Mouse (Mus musculus): ENCODE results near the gene Pck1. TPM values are rescaled to one million over a fixed set of nuclear protein-coding genes. Genes with fewer than 3 reads are reported as not detected.
A peak's percentile ranks its signal among the peaks of the same experiment; 100 is the strongest.

Pck1 gene
- polyA plus RNA-seq, 1 experiment: 871 TPM

DNA sequence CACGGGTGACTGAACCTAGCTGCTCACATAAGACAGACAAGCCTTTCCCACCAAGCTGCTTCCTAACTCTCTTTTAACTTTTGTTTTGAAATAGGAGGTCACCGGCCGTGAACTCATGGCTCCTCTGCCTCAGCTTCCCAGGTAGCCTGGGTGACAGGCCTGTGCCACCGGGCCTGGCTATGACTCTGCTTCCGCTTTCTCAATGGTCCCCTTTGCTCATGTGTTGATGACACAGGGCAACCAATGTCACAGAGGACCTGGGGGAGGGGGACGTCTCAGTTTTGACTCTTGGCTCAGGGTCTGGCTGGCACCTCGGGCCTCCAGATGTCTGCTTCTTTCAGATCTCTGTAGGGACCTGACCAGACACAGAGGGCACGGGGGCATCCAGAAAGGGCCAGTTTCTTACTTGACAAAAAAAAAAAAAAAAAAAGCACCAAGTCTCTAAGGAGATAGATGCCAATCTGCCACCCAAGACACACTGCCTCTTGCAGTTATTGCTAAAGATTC lies 20.0 kb upstream of the Pck1 start:
- Histone ChIP-seq H3K27me3 (replicated peaks; ENCODE audit: control insufficient read depth, insufficient read depth, low read length) (no peaks in the 10 kb centered on the region), H3K36me3 (ENCODE audit: control insufficient read depth, insufficient read depth, low read length) (no peaks in the 10 kb centered on the region), H3K27ac (ENCODE audit: insufficient read depth, low read depth, low read length) (no peak overlapping the region), H3K4me1 (ENCODE audit: control insufficient read depth, insufficient read depth, low read length) (peaks cover 18% of the 10 kb centered on the region), H3K4me3 (ENCODE audit: insufficient read depth, low read depth, low read length) (no peak overlapping the region)
- DNase-seq: no peak
- TF ChIP-seq CTCF (conservative IDR thresholded peaks at IDR 0.05; ENCODE audit: insufficient read depth, insufficient read length, low read depth, low read length) (no peak), POLR2A (IDR thresholded peaks at IDR 0.05; ENCODE audit: low read depth, low read length) (no peak)
- 55% methylated on average over 8 of the region's 8 CpGs for WGBS

DNA sequence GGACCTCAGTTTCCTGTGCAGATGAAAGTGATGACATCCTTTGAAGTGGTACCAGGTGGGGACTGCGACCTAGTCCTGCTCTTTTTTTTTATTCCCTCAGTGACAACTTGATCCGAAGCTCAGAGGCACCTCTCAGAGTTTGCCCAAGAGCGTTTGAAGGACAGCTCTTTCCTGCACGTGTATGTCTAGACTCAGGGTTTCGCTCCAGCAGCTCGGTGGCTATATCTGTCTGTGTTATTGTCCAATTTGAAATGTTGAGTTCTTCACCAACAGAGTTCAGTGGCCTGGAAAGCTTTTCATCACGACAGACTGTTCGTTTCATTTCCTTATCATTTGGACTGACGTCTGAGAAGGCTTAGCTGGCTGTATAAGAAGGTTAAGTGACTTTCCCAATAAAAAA lies 18.2 kb upstream of the Pck1 start:
- 35% methylated on average over 9 of the region's 9 CpGs for WGBS
- DNase-seq: no peak
- peaks cover 13% of the 10 kb centered on the region; the same call in 1 of the 2 replicates for H3K4me1 ChIP-seq (ENCODE audit: control insufficient read depth, insufficient read depth, low read length)
- no peaks in the 10 kb centered on the region for H3K36me3 ChIP-seq (ENCODE audit: control insufficient read depth, insufficient read depth, low read length)
- no peak for TF ChIP-seq POLR2A (IDR thresholded peaks at IDR 0.05; ENCODE audit: low read depth, low read length)
- no peak for TF ChIP-seq CTCF (conservative IDR thresholded peaks at IDR 0.05; ENCODE audit: insufficient read depth, insufficient read length, low read depth, low read length)
- H3K27ac ChIP-seq (ENCODE audit: insufficient read depth, low read depth, low read length): no peak overlapping the region
- H3K27me3 ChIP-seq (replicated peaks; ENCODE audit: control insufficient read depth, insufficient read depth, low read length): no peaks in the 10 kb centered on the region
- no peak overlapping the region for H3K4me3 ChIP-seq (ENCODE audit: insufficient read depth, low read depth, low read length)

DNA sequence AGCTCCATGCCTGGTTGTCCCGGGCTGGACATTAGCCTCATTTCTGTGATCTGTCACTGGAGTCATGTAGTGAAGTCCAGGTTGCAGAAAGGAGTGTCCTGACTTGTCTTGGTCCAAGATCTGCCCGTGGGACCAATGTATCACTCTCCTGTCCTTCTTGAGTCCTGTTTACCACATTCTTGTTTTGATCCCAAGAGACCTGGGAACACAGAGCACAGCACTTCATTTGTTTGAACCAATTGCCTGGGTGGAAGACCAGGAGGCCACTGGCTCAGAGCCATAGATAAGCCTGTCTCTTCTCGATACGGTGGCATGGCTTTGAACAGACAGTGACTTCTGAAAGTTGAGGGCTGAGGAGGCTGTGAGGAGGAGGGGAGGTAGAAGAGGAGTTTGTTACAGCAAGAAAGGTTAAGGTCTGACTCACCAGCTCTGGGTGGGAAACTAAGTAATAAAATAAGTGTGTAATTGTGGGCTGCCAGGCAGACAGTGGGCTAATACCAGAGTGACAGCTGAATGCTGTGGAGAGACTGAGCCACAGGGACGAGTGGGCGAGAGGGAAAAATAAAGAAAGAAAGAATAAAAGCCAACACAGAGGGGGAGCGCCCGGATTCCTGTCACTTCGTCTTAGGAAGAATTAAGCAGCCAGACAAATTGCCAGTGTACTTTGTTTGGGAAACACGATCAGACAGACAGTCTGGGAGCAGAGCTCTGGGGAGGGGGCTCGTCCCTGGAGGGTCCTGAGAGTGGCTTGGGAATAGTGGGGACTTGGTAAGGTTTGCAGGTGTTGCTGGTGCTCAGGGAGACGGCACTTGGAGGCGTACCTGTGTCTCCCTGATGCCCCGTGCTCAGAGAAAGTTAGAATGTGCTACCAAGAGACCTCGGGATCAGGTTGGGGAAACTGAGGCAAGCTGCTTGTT lies 14.3 kb upstream of the Pck1 start:
- H3K4me3 ChIP-seq (ENCODE audit: insufficient read depth, low read depth, low read length): no peak overlapping the region
- H3K27ac ChIP-seq (ENCODE audit: insufficient read depth, low read depth, low read length): peak overlapping the region; percentile 12; the same call in 1 of the 2 replicates
- peaks cover 9% of the 10 kb centered on the region; the same call in 1 of the 2 replicates for H3K4me1 ChIP-seq (ENCODE audit: control insufficient read depth, insufficient read depth, low read length)
- H3K27me3 ChIP-seq (replicated peaks; ENCODE audit: control insufficient read depth, insufficient read depth, low read length): no peaks in the 10 kb centered on the region
- TF ChIP-seq POLR2A (IDR thresholded peaks at IDR 0.05; ENCODE audit: low read depth, low read length) (no peak), CTCF (conservative IDR thresholded peaks at IDR 0.05; ENCODE audit: insufficient read depth, insufficient read length, low read depth, low read length) (no peak)
- no peaks in the 10 kb centered on the region for H3K36me3 ChIP-seq (ENCODE audit: control insufficient read depth, insufficient read depth, low read length)
- 60% methylated on average over 15 of the region's 15 CpGs for WGBS
- DNase-seq: peak; percentile 62

DNA sequence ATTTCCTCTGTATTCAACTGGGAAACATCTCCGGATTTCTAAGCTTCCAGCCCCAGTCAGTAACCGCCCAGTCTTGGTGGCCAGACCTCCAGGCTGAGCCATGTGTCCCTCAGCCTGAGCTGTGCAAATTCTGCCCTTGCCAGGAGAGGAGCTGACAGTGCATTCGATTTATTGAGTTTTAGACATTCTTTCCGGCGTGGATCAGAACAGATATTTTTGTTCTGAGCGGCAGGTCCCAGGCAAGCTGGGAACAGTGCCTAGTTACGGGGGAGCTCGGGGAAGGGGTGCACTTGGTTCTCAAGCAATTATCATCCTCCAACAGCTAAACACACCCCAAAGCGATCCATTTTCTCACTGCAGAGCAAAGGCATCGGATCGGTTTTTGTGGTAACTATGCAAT lies 9.2 kb upstream of the Pck1 start:
- TF ChIP-seq CTCF (conservative IDR thresholded peaks at IDR 0.05; ENCODE audit: insufficient read depth, insufficient read length, low read depth, low read length) (no peak), POLR2A (IDR thresholded peaks at IDR 0.05; ENCODE audit: low read depth, low read length) (no peak)
- DNase-seq: no peak
- H3K27me3 ChIP-seq (replicated peaks; ENCODE audit: control insufficient read depth, insufficient read depth, low read length): no peaks in the 10 kb centered on the region
- no peaks in the 10 kb centered on the region for H3K4me1 ChIP-seq (ENCODE audit: control insufficient read depth, insufficient read depth, low read length)
- no peak overlapping the region for H3K27ac ChIP-seq (ENCODE audit: insufficient read depth, low read depth, low read length)
- 61% methylated on average over 11 of the region's 11 CpGs for WGBS
- no peaks in the 10 kb centered on the region for H3K36me3 ChIP-seq (ENCODE audit: control insufficient read depth, insufficient read depth, low read length)
- no peak overlapping the region for H3K4me3 ChIP-seq (ENCODE audit: insufficient read depth, low read depth, low read length)

DNA sequence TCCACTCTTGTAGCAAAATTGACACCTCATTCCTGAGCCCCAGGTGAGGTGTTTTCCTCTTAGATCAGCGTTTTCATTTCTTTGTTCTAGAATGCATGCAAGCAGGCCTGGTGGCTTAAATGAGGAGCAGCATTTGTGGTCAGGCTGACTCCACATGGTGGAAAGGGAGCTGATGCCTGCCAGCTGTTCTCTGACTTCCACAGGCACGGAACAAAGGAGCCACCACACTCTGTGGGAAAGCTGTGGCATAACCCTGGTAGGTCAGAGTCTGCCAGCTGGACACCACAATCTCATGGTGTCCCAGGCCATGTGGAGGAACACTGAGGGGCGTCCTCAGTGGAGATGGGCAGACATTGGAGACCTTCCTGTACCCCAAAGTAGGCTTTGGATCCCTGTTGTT lies 7.0 kb upstream of the Pck1 start:
- H3K36me3 ChIP-seq (ENCODE audit: control insufficient read depth, insufficient read depth, low read length): no peaks in the 10 kb centered on the region
- H3K27ac ChIP-seq (ENCODE audit: insufficient read depth, low read depth, low read length): no peak overlapping the region
- no peak overlapping the region for H3K4me3 ChIP-seq (ENCODE audit: insufficient read depth, low read depth, low read length)
- H3K27me3 ChIP-seq (replicated peaks; ENCODE audit: control insufficient read depth, insufficient read depth, low read length): no peaks in the 10 kb centered on the region
- H3K4me1 ChIP-seq (ENCODE audit: control insufficient read depth, insufficient read depth, low read length): no peaks in the 10 kb centered on the region
- TF ChIP-seq POLR2A (IDR thresholded peaks at IDR 0.05; ENCODE audit: low read depth, low read length) (no peak), CTCF (conservative IDR thresholded peaks at IDR 0.05; ENCODE audit: insufficient read depth, insufficient read length, low read depth, low read length) (no peak)
- 74% methylated on average over 3 of the region's 3 CpGs for WGBS
- no peak for DNase-seq

DNA sequence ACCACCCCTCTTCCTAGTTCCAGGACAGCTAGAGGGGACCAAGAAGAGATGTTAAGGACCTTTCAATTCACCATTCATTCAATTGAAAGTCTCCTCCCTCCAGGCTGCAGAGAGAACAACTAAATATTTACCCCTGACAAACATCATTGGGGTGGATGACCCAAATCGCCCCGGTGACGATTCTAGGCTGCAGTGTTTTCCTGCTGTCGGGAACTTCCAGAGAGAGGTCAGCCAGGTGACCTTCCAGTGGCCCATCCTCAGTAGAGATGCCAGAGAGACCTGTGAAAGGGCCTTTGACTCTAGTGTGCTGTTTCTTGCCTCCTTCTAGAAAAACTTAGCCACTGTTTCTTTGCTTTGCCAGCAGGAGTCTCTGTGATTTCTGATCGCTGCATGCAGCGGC lies 6.1 kb upstream of the Pck1 start:
- H3K4me1 ChIP-seq (ENCODE audit: control insufficient read depth, insufficient read depth, low read length): peaks cover 2% of the 10 kb centered on the region
- H3K36me3 ChIP-seq (ENCODE audit: control insufficient read depth, insufficient read depth, low read length): no peaks in the 10 kb centered on the region
- 61% methylated on average over 6 of the region's 6 CpGs for WGBS
- TF ChIP-seq CTCF (conservative IDR thresholded peaks at IDR 0.05; ENCODE audit: insufficient read depth, insufficient read length, low read depth, low read length) (no peak), POLR2A (IDR thresholded peaks at IDR 0.05; ENCODE audit: low read depth, low read length) (no peak)
- H3K27ac ChIP-seq (ENCODE audit: insufficient read depth, low read depth, low read length): no peak overlapping the region
- no peaks in the 10 kb centered on the region for H3K27me3 ChIP-seq (replicated peaks; ENCODE audit: control insufficient read depth, insufficient read depth, low read length)
- no peak for DNase-seq
- H3K4me3 ChIP-seq (ENCODE audit: insufficient read depth, low read depth, low read length): no peak overlapping the region

DNA sequence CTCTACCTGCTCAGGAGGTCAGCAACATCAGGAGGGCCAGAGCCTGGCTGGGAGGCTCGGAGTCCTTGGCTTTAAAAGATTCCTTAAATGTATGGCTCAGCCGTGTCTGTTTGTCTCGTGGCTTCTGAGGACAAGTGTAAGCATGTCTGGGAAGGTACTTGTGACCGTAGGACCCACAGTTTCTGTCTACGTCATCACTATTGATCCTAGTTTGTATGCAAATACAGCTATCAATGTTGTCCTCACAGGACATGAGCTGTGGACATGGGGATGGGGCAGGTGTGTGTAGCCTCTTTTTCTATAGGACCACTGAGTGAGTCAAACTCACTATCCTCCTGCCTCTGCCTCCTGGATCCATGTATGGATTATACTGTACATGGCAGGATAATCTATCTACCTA lies 4.8 kb upstream of the Pck1 start:
- H3K27me3 ChIP-seq (replicated peaks; ENCODE audit: control insufficient read depth, insufficient read depth, low read length): no peaks in the 10 kb centered on the region
- WGBS: 93% methylated on average over 5 of the region's 5 CpGs
- peaks cover 9% of the 10 kb centered on the region for H3K4me1 ChIP-seq (ENCODE audit: control insufficient read depth, insufficient read depth, low read length)
- TF ChIP-seq POLR2A (IDR thresholded peaks at IDR 0.05; ENCODE audit: low read depth, low read length) (no peak), CTCF (conservative IDR thresholded peaks at IDR 0.05; ENCODE audit: insufficient read depth, insufficient read length, low read depth, low read length) (no peak)
- no peak overlapping the region for H3K27ac ChIP-seq (ENCODE audit: insufficient read depth, low read depth, low read length)
- H3K4me3 ChIP-seq (ENCODE audit: insufficient read depth, low read depth, low read length): no peak overlapping the region
- DNase-seq: no peak
- no peaks in the 10 kb centered on the region; the same call in 1 of the 2 replicates for H3K36me3 ChIP-seq (ENCODE audit: control insufficient read depth, insufficient read depth, low read length)

All from kidney, adult 2 months (tissue).